Mouse (Mus musculus) liver, adult 2 months (tissue): Measurements from ENCODE around the gene Zmym3.

Experiments used
- CTCF ChIP-seq: fragments of 200-500 bp; IDR thresholded peaks from 2 replicates; pipeline ENCODE4 v1.5.1; 2011; ENCODE audit warnings: low read depth, low read length, control low read depth
- POLR2A ChIP-seq: fragments of 200-500 bp; IDR thresholded peaks from 2 replicates; pipeline ENCODE4 v1.6.1; 2011; ENCODE audit warnings: low read length, control low read depth; ENCODE audit not compliant: insufficient read depth; ENCODE audit errors: extremely low read depth

GRCm38 (mm10) chrX:101384439-101385137 lies 36.1 kb downstream of the Zmym3 start:
- TF ChIP-seq CTCF (no peak), POLR2A (no peak)
